Mouse (Mus musculus): ENCODE data around the gene Skint10.

The Skint10 gene

GRCm38 (mm10) chr4:112774766-112775165 lies at the start of gene Skint10:
Gene Skint10 (minus strand): TSS chr4:112774866.
- no peak for DNase-seq (ENCODE audit: low spot score)

- DNase-seq (ENCODE audit: low spot score) = no peak
Observed at GRCm38 (mm10) chr4:112790646-112791045, 16.0 kb upstream of the Skint10 start.

Measured in ovary, adult 18-20 months (tissue).